Mouse (Mus musculus) urinary bladder, postnatal 10 days (tissue): ENCODE data around the gene 6030445D17Rik.
A peak's percentile ranks its signal among the peaks of the same experiment; 100 is the strongest.

Source experiments
- DNase-seq: peaks from one replicate; pipeline ENCODE4 v3.0.0; 2022; ENCODE audit warnings: low spot score

6030445D17Rik gene

GRCm38 (mm10) chr4:136459210-136459609 lies 2.8 kb upstream of the 6030445D17Rik start:
- DNase-seq: no peak

DNA sequence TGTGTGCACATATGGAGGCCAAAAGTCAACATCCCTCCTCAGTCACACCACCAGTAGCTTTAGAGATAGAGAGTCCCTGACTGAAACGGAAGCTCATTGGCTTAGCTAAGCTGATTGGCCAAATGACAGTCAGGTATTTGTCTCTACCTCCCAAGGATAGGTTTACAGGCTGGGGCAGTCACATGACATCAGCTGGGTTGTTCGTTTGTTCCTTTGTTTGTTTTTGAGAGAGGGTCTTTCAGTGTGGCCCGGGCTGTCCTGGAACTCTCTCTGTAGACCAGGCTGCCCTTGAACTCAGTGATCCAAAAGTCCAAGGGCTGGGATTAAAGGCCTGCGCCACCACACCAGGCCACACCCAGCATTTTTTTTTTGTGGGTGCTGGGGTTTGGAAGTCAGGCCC lies 844 bp upstream of the 6030445D17Rik start:
- no peak for DNase-seq

- DNase-seq: no peak
These were observed 327 bp upstream of the 6030445D17Rik start for GRCm38 (mm10) chr4:136461761-136462085.

GRCm38 (mm10) chr4:136462839-136463178 lies 759 bp downstream of the 6030445D17Rik start:
- DNase-seq: no peak

DNA sequence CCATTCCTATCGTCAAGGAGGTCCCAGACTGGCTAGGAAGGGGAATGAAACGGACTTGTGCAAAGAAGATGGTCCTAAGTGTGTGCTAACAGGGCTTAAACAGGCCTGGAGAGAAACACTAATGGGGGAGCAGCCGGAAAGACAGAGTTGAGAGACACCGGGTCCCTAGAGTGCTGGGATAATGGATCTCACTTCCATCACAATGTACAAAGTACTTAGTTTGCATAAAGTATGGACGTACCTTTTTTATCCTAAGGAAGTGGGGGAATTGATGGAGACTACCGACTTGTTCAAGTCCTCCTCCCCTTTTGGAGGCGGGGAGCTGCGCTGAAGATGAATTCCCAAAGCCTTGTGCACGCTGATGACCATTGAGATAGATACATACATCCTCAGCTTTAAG lies 1.4 kb downstream of the 6030445D17Rik start:
- no peak for DNase-seq

GRCm38 (mm10) chr4:136466226-136466625 lies 4.2 kb downstream of the 6030445D17Rik start:
- DNase-seq: no peak

DNA sequence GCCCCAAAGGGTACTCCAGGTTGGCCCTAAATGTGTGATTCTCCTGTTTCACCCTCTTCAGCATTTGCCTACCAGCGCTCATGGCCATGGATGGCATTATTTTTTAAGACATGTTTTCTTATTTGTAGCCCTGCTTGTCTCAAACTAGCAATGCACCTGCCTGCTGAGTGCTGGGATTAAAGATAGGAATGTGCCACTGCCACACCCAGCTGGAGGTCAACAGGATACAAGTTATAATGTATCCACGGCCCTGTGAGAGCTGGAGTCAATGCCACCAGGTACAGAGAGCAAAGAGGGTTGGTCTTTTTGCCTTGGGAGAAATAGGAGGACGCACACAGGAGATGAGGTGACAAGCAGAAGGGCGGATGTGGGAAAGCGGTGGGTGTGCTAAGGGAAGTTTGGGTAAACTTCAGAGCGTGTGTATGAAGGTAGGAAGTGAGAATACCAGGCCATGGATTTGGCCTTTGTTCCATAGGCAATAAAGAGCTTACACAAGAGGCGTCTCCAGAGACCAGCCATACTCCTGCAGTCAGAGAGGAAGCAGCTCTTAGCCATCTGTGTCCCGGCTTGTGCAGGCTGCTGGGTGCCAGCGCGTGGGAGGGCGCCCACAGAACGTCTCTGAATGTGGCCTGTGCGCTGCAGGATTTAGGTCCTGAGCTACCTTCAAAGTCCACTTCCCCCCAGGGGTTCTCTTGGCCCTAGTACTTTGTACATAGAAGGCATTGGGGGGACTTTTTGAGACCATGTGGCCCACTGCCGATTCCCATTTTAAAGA lies 6.7 kb downstream of the 6030445D17Rik start:
- DNase-seq: no peak

- DNase-seq: peak; percentile 78
These were observed 7.4 kb downstream of the 6030445D17Rik start, which contains the start of gene Luzp1 for GRCm38 (mm10) chr4:136469371-136469903. Luzp1 (plus strand) TSS chr4:136469761.

GRCm38 (mm10) chr4:136469941-136470346 lies 7.9 kb downstream of the 6030445D17Rik start:
- DNase-seq: no peak

GRCm38 (mm10) chr4:136470347-136471071 lies 8.5 kb downstream of the 6030445D17Rik start:
- DNase-seq: no peak

DNA sequence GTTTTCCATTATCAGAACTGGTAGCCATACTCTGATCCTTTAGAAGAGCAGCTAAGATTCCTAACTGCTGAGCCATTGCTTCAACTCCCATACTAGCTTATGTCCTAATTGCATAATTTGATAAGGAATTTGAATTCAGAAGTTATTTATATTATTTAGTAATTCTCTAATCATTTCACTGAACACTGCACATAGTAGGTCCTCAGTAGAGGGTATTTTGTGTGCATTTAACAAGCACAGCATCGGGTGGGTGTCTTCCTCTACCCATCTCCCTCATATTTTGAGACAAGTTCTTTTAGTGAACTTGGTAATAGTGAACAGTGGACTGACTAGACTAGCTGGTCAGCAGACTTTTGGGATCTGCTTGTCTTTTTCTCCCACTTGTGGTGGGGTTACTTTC lies 14.6 kb downstream of the 6030445D17Rik start:
- DNase-seq: no peak

DNA sequence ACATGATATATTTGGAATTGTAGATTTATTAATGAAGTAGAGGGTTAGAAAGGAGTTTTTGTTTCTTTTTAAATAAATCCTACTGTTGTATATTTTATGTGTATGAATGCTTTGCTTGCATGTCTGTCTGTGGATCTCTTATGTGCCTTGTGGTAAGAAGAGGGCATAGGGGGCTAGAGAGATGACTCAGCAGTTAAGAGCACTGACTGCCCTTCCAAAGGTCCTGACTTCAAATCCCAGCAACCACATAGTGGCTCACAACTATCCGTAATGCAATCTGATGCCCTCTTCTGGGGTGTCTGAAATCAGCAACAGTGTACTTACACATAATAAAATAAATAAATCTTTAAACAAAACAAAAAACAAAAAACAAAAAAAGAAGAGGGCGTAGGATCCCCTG lies 24.5 kb downstream of the 6030445D17Rik start:
- DNase-seq: no peak

DNA sequence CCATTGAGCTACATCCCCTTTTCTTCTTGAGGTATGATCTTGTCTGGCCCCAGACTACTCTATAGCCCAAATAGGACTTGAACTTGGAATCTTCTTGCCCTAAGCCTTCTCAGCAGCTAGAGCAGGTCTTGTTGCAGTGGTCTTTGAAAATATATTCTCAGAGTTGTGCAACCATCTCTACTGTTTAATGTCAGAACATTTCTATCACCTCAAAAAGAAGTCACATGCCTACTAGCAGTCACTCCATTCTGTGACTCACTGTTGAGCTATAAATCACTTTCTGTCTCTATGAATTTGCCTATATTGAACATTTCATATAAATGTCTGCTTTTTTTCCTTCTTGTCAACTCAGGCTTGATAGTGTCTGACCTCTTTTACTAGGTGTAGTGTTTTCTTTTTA lies 33.9 kb downstream of the 6030445D17Rik start:
- no peak for DNase-seq

- no peak for DNase-seq
These were observed 43.6 kb downstream of the 6030445D17Rik start for GRCm38 (mm10) chr4:136505426-136506215.

- DNase-seq: no peak
These were observed 47.8 kb downstream of the 6030445D17Rik start for GRCm38 (mm10) chr4:136509857-136510256.

GRCm38 (mm10) chr4:136511708-136512107 lies 49.7 kb downstream of the 6030445D17Rik start:
- DNase-seq: no peak

GRCm38 (mm10) chr4:136512905-136513304 lies 50.9 kb downstream of the 6030445D17Rik start:
- DNase-seq: no peak
